Mouse (Mus musculus) heart, postnatal 0 days (tissue): ENCODE results near the gene Adam1a.

Source experiments
- CTCF ChIP-seq: IDR thresholded peaks from 2 replicates; pipeline ENCODE4 v1.5.1; 2016; ENCODE audit warnings: antibody characterized with exemption, control low read depth, low read depth
- EP300 ChIP-seq: IDR thresholded peaks from 2 replicates; pipeline ENCODE4 v1.6.1; 2016; ENCODE audit warnings: antibody characterized with exemption, low read depth

DNA sequence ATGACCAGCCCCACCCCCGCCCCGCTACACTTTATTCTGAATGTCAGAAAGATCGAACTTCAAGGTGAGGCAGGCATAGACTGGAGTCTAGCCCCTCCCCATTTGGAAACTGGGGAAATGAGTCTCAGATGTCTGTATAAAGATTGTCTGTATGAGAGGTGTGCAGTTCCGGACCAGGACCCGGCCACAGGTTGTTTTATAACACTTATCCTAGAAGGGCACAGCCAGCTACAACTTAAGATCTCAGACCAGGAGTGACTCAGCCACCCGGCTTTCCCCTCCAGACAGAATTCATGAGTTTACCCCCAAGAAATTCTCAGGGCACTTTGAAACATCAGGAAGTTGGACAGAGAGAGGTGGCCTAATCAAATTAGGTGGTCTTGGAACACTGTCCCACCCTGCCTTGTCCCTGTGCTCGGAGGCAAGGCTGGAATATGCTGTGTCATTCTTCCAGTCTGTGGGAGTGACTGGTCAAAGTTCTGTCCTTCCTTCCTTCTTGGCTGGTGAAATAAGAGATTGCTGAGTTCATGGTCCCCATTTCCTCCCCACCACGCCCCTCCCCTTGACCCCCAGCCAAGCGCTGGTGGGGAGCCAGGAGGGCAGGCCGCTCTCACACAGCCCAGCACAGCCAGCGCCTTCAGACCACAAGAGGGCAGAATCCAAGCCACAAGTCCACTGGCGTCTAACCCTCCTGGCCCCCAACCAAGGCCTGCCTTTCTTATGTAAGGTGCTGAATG lies 38.7 kb upstream of the Adam1a start:
- TF ChIP-seq EP300 (no peak), CTCF (peak; percentile 81)
